ENCODE assay signal across 14 mouse cellular contexts in genomic region chr5:33432057-33432935, GRCm38 (mm10). TPM values are rescaled to one million over a fixed set of nuclear protein-coding genes. Genes with fewer than 3 reads are reported as not detected.
DNase-seq lines count a peak whose midpoint lies in the region; ATAC-seq lines count a peak whose summit lies in the region.
"Had no signal": no experiment of that assay in that cellular context is flagged by ENCODE, and none has a peak within 500 bp of the region (broad histone marks: within the 10 kb centered on the region; RNA-seq: fewer than 3 reads in every experiment).

No protein-coding gene starts in this region.

- no peak overlapping the region for H3K27ac ChIP-seq in heart, embryonic 15.5 days
- no peak overlapping the region for H3K27ac ChIP-seq in embryonic facial prominence, embryonic 14.5 days (replicated peaks; ENCODE audit: low read depth, low read length)
- no peak overlapping the region for H3K27ac ChIP-seq in midbrain, embryonic 14.5 days (replicated peaks; ENCODE audit: low read depth, low read length)
- H3K27ac ChIP-seq: macrophage had no signal

- no peaks in the 10 kb centered on the region for H3K9me3 ChIP-seq in heart, embryonic 15.5 days (replicated peaks)
- no peaks in the 10 kb centered on the region for H3K9me3 ChIP-seq in embryonic facial prominence, embryonic 14.5 days (ENCODE audit: control insufficient read depth, low read length)
- no peaks in the 10 kb centered on the region for H3K9me3 ChIP-seq in midbrain, embryonic 14.5 days (ENCODE audit: control insufficient read depth, low read length)

- intact Hi-C loops in heart, postnatal 25 days (cut with DNase I): no loop called here

- 1% methylated on average over 39 of the region's 39 CpGs for WGBS in heart, embryonic 15.5 days
- under 1% methylated on average over 39 of the region's 39 CpGs for WGBS in embryonic facial prominence, embryonic 14.5 days
- under 1% methylated on average over 39 of the region's 39 CpGs for WGBS in midbrain, embryonic 14.5 days

- 0 out of 2 replicates have a peak overlapping the region, but pooled peaks have one; percentile 38 for H3K4me3 ChIP-seq in heart, embryonic 15.5 days
- H3K4me3 ChIP-seq in embryonic facial prominence, embryonic 14.5 days (ENCODE audit: low read depth, low read length): peak overlapping the region; percentile 8
- H3K4me3 ChIP-seq in midbrain, embryonic 14.5 days (replicated peaks; ENCODE audit: low read depth, low read length): peak overlapping the region; percentile 1; the same call in 1 of the 2 replicates

- peaks cover 49% of the 10 kb centered on the region for H3K4me1 ChIP-seq in heart, embryonic 15.5 days (replicated peaks)
- 0 out of 2 replicates have a peak, but pooled peaks cover 6% of the 10 kb centered on the region for H3K4me1 ChIP-seq in embryonic facial prominence, embryonic 14.5 days (ENCODE audit: control insufficient read depth, insufficient read depth, low read length)
- peaks cover 16% of the 10 kb centered on the region for H3K4me1 ChIP-seq in midbrain, embryonic 14.5 days (ENCODE audit: control insufficient read depth, insufficient read depth, low read length)

- peaks cover 100% of the 10 kb centered on the region for H3K27me3 ChIP-seq in heart, embryonic 15.5 days
- peaks cover 99% of the 10 kb centered on the region for H3K27me3 ChIP-seq in embryonic facial prominence, embryonic 14.5 days (replicated peaks; ENCODE audit: control insufficient read depth, insufficient read depth, low read length)
- peaks cover 97% of the 10 kb centered on the region for H3K27me3 ChIP-seq in midbrain, embryonic 14.5 days (ENCODE audit: control insufficient read depth, insufficient read depth, low read length)
- H3K27me3 ChIP-seq: CH12.LX had no signal

- H3K9ac ChIP-seq in heart, embryonic 15.5 days: no peak overlapping the region
- no peak overlapping the region for H3K9ac ChIP-seq in embryonic facial prominence, embryonic 14.5 days (ENCODE audit: low read depth, low read length)
- H3K9ac ChIP-seq in midbrain, embryonic 14.5 days (replicated peaks; ENCODE audit: low read length): no peak overlapping the region

- no peaks in the 10 kb centered on the region for H3K36me3 ChIP-seq in heart, embryonic 15.5 days
- H3K36me3 ChIP-seq in embryonic facial prominence, embryonic 14.5 days (ENCODE audit: control insufficient read depth, insufficient read depth, low read length): no peaks in the 10 kb centered on the region
- H3K36me3 ChIP-seq in midbrain, embryonic 14.5 days (ENCODE audit: control insufficient read depth, insufficient read depth, low read length): no peaks in the 10 kb centered on the region

- H3K4me2 ChIP-seq in heart, embryonic 15.5 days: no peak overlapping the region
- no peak overlapping the region for H3K4me2 ChIP-seq in embryonic facial prominence, embryonic 14.5 days (ENCODE audit: low read depth, low read length)
- H3K4me2 ChIP-seq in midbrain, embryonic 14.5 days (ENCODE audit: low read length): no peak overlapping the region

- DNase-seq in heart, postnatal 25 days (ENCODE audit: low spot score): no peak
- peak; percentile 61 for DNase-seq in ZHBTc4 (ENCODE audit: low read depth, low spot score)
- DNase-seq in embryonic facial prominence, embryonic 14.5 days (ENCODE audit: low spot score): no peak
- DNase-seq in midbrain, embryonic 14.5 days: peak; percentile 26
- no peak for DNase-seq in urinary bladder, adult 2 months (ENCODE audit: low spot score)
- DNase-seq in lung, postnatal 10 days: no peak
- no peak for DNase-seq in lung, postnatal 25 days (ENCODE audit: low spot score)
- DNase-seq: left cerebral cortex, postnatal 4 days; spleen, adult 18-20 months had no signal

- ATAC-seq in heart, embryonic 15.5 days (replicated peaks; ENCODE audit: insufficient number of reproducible peaks, insufficient read depth, low FRiP score, low read depth): no peak
- no peak for ATAC-seq in embryonic facial prominence, embryonic 14.5 days (ENCODE audit: low read depth)
- no peak for ATAC-seq in midbrain, embryonic 14.5 days (ENCODE audit: low FRiP score, low TSS enrichment)

RNA-seq across cellular contexts. Expression of gene Nkx1-1, which starts 1.5 kb away (rescaled TPM):
- polyA plus RNA-seq in heart, embryonic 15.5 days (2015; fragmentation: Nextera tagmentation; extraction: Ambion mirVana): not detected in 2 replicates
- total RNA-seq in heart, postnatal 25 days (2021): not detected
- not detected in 2 replicates for polyA plus RNA-seq in embryonic facial prominence, embryonic 14.5 days (2014; fragmentation: Nextera tagmentation; extraction: Ambion mirVana)
- 0.49 and 0.70 TPM in 2 replicates for polyA plus RNA-seq in midbrain, embryonic 14.5 days (2014; fragmentation: Nextera tagmentation; extraction: Ambion mirVana)
- polyA plus RNA-seq in urinary bladder, adult 2 months (2012; rRNA removed): not detected in 2 replicates
- total RNA-seq: CH12.LX; hematopoietic stem cell, adult 5-6 weeks; left cerebral cortex, postnatal 4 days had no signal
- polyA plus RNA-seq: macrophage; thymus, postnatal 0 days had no signal

RNA-seq across cellular contexts. Expression of gene Uvssa, which starts 53.9 kb away (rescaled TPM):
- 3.8 and 5.2 TPM in 2 replicates for polyA plus RNA-seq in heart, embryonic 15.5 days (2015; fragmentation: Nextera tagmentation; extraction: Ambion mirVana)
- 1 to 10 TPM; 3.2 TPM for total RNA-seq in heart, postnatal 25 days (2021)
- 7.1 and 9.0 TPM in 2 replicates for polyA plus RNA-seq in embryonic facial prominence, embryonic 14.5 days (2014; fragmentation: Nextera tagmentation; extraction: Ambion mirVana)
- polyA plus RNA-seq in midbrain, embryonic 14.5 days (2014; fragmentation: Nextera tagmentation; extraction: Ambion mirVana): 7.6 and 8.4 TPM in 2 replicates
- polyA plus RNA-seq in urinary bladder, adult 2 months (2012; rRNA removed): 10.9 and 11.0 TPM in 2 replicates

Comparison
In these comparisons a context has a peak if more than half of its experiments do, and no peak if none do; other contexts are left out.
1. DNase-seq: peak in ZHBTc4 (single experiment) and midbrain, embryonic 14.5 days (single experiment); none in heart, postnatal 25 days (single experiment), embryonic facial prominence, embryonic 14.5 days (single experiment), urinary bladder, adult 2 months (single experiment), lung, postnatal 10 days (single experiment) and lung, postnatal 25 days (single experiment).
2. Peak in every context shown above with its lines, with median percentiles within 50 percentile points of each other: H3K4me3 ChIP-seq.